Mouse (Mus musculus): ENCODE results near the gene Ulk4. TPM values are rescaled to one million over a fixed set of nuclear protein-coding genes. Genes with fewer than 3 reads are reported as not detected.
A peak's percentile ranks its signal among the peaks of the same experiment; 100 is the strongest.
"Not testable (repeated sequence)": the region's sequence is repeated elsewhere in the genome, so short reads cannot be mapped to it uniquely, and the experiment has no call there.

The Ulk4 gene
- polyA plus RNA-seq, 1 experiment from 2014 or later = 65.6 TPM

DNA sequence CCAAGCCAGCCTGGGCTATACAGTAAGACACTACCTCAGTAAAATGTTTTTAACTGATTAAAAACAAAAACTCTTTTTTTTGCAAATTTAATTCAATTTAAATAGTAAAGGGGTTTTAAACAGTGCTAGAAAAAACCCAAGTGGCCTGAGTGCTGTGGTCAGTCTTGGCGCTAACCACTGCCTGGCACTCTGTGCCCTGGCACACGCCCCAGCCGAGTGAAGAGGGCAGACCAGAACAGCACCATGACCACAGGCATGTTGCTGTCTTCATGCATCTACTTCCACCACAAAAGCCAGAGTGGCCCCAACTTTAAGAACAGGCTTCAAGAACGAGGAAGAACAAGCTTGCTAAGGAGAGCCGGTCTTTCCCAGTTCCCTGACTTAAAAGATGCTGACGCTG, 29.9 kb downstream of the Ulk4 start:
- no peak overlapping the region for H3K9ac ChIP-seq
- WGBS = 85% methylated on average over 6 of the region's 6 CpGs
- no peaks in the 10 kb centered on the region for H3K36me3 ChIP-seq (replicated peaks; ENCODE audit: control insufficient read depth, insufficient read depth)
- ATAC-seq (ENCODE audit: low FRiP score) = no peak
- H3K9me3 ChIP-seq (ENCODE audit: control insufficient read depth, low read length) = no peaks in the 10 kb centered on the region
- no peak overlapping the region for H3K27ac ChIP-seq
- H3K4me2 ChIP-seq (replicated peaks) = no peak overlapping the region
- DNase-seq (ENCODE audit: low spot score) = no peak
- no peaks in the 10 kb centered on the region for H3K4me1 ChIP-seq (replicated peaks; ENCODE audit: control insufficient read depth, insufficient read depth, low read length)
- H3K4me3 ChIP-seq (replicated peaks; ENCODE audit: low read length) = no peak overlapping the region
- H3K27me3 ChIP-seq (ENCODE audit: control insufficient read depth, insufficient read depth, low read length) = no peaks in the 10 kb centered on the region

DNA sequence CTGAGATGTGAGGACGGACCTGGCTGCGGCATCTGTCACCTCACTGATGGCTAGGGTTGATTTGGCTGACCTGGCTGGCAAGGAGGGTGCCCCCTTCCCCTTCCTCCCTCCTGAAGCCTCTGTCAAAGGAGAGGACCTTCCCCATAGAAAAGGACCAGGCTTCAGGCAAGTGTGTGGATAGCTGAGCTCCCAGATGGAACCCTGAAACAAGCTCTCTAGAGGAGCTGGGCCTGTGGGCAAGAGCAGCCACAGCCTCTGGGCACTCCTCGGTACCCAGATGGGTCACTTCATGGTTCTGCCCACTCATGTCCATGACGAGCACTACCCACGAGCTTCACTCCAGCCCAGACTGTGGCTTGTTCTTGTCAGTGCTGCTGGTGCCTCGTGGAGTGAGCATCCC, 34.7 kb downstream of the Ulk4 start:
- Histone ChIP-seq H3K27ac (no peak overlapping the region), H3K4me2 (replicated peaks) (no peak overlapping the region), H3K9me3 (ENCODE audit: control insufficient read depth, low read length) (no peaks in the 10 kb centered on the region), H3K9ac (no peak overlapping the region), H3K36me3 (replicated peaks; ENCODE audit: control insufficient read depth, insufficient read depth) (no peaks in the 10 kb centered on the region), H3K4me3 (replicated peaks; ENCODE audit: low read length) (no peak overlapping the region), H3K27me3 (ENCODE audit: control insufficient read depth, insufficient read depth, low read length) (no peaks in the 10 kb centered on the region), H3K4me1 (replicated peaks; ENCODE audit: control insufficient read depth, insufficient read depth, low read length) (no peaks in the 10 kb centered on the region)
- ATAC-seq (ENCODE audit: low FRiP score) (no peak), DNase-seq (ENCODE audit: low spot score) (no peak)
- WGBS = 95% methylated on average over 6 of the region's 6 CpGs

DNA sequence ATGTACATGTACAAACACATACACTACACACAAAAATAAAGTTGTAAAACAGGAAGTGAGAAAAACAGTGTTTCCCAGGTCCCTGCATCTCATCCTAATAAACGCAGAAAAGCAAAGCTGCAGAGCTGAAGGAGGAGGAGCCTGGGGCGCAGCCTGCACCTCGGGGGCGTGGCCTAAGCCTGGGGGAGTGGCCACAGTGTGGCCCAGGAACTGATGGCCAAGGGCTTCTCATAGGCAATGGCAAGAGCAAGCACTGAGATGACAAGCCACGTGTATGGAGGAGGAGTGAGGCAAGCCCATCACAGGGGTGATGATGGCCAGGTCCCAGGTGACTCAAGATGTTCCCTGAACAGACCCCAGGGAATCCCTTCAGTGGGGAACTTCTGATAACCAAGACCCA, 35.2 kb downstream of the Ulk4 start:
- Histone ChIP-seq H3K9me3 (ENCODE audit: control insufficient read depth, low read length) (no peaks in the 10 kb centered on the region), H3K36me3 (replicated peaks; ENCODE audit: control insufficient read depth, insufficient read depth) (no peaks in the 10 kb centered on the region), H3K4me2 (replicated peaks) (no peak overlapping the region), H3K4me3 (replicated peaks; ENCODE audit: low read length) (no peak overlapping the region), H3K27me3 (ENCODE audit: control insufficient read depth, insufficient read depth, low read length) (no peaks in the 10 kb centered on the region), H3K4me1 (replicated peaks; ENCODE audit: control insufficient read depth, insufficient read depth, low read length) (no peaks in the 10 kb centered on the region), H3K27ac (no peak overlapping the region), H3K9ac (no peak overlapping the region)
- WGBS = 31% methylated on average over 5 of the region's 5 CpGs
- no peak for DNase-seq (ENCODE audit: low spot score)
- no peak for ATAC-seq (ENCODE audit: low FRiP score)

DNA sequence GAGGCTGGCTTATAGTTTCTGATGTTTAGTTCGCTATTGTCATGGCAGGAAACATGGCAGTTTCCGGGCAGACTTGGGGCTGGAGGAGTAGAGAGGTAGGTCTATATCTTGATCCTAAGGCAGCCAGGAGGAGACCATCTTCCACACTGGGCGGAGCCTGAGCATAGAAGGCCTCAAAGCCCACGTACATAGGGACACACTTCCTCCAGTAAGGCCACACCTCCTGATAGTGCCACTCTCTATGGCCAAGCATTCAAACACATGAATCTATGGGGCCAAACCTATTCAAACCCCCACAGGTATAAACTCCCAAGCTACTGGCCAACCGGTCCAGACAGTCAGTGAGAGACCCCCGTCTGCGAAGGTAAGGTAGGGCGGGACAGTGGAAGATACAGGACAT, 35.6 kb downstream of the Ulk4 start:
- no peak overlapping the region for H3K9ac ChIP-seq
- no peaks in the 10 kb centered on the region for H3K4me1 ChIP-seq (replicated peaks; ENCODE audit: control insufficient read depth, insufficient read depth, low read length)
- no peak overlapping the region for H3K4me3 ChIP-seq (replicated peaks; ENCODE audit: low read length)
- no peak for ATAC-seq (ENCODE audit: low FRiP score)
- H3K27me3 ChIP-seq (ENCODE audit: control insufficient read depth, insufficient read depth, low read length) = no peaks in the 10 kb centered on the region
- no peak overlapping the region for H3K4me2 ChIP-seq (replicated peaks)
- no peak for DNase-seq (ENCODE audit: low spot score)
- 89% methylated on average over 8 of the region's 8 CpGs for WGBS
- no peak overlapping the region for H3K27ac ChIP-seq
- H3K36me3 ChIP-seq (replicated peaks; ENCODE audit: control insufficient read depth, insufficient read depth) = no peaks in the 10 kb centered on the region
- no peaks in the 10 kb centered on the region for H3K9me3 ChIP-seq (ENCODE audit: control insufficient read depth, low read length)

DNA sequence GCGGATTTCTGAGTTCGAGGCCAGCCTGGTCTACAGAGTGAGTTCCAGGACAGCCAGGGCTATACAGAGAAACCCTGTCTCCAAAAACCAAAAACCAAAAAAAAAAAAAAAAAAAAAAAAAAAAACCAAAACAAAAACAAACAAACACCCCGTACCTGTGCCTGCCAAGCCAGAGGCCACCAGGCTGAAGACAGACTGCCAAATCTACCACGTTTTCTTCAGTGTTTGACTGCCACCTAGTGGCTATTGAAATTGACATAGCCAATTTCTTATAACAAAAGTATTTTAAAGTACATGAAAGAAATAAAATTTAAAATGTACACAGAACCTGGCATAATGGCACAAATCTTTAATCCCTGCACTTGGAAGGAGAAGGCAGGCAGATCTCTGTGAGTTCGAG, 36.8 kb downstream of the Ulk4 start:
- WGBS = 36% methylated on average over 4 of the region's 5 CpGs
- ATAC-seq (ENCODE audit: low FRiP score) = not testable (repeated sequence)

DNA sequence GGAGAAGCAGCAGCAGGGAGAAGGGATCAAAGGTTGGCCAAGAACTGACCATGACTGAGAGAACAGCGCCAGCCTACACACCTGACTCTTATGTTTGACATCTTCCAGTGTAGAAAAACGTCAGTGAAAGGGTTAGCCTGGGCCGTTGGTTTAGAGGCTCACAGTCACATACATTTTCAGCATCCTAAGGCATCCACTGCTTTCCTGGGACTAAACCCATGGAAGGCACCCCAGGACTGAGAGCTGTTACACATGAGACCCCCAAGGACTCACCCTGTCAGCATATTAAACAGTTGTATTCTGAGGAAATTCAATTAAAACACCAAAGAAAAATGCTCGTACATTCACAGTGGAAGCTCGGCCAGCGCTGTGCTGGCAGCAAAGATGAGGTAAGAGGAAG, 37.4 kb downstream of the Ulk4 start:
- WGBS = 82% methylated on average over 6 of the region's 6 CpGs
- Histone ChIP-seq H3K4me3 (replicated peaks; ENCODE audit: low read length) (no peak overlapping the region), H3K4me2 (replicated peaks) (no peak overlapping the region), H3K9me3 (ENCODE audit: control insufficient read depth, low read length) (no peaks in the 10 kb centered on the region), H3K4me1 (replicated peaks; ENCODE audit: control insufficient read depth, insufficient read depth, low read length) (no peaks in the 10 kb centered on the region), H3K27me3 (ENCODE audit: control insufficient read depth, insufficient read depth, low read length) (no peaks in the 10 kb centered on the region), H3K9ac (no peak overlapping the region), H3K36me3 (replicated peaks; ENCODE audit: control insufficient read depth, insufficient read depth) (no peaks in the 10 kb centered on the region), H3K27ac (no peak overlapping the region)
- no peak for DNase-seq (ENCODE audit: low spot score)
- no peak for ATAC-seq (ENCODE audit: low FRiP score)

More for the DNA sequence above, 36.8 kb downstream of the Ulk4 start:
- not testable (repeated sequence) for H3K9ac ChIP-seq; H3K27me3 ChIP-seq (ENCODE audit: control insufficient read depth, insufficient read depth, low read length); H3K27ac ChIP-seq; H3K4me2 ChIP-seq (replicated peaks); H3K4me1 ChIP-seq (replicated peaks; ENCODE audit: control insufficient read depth, insufficient read depth, low read length); H3K4me3 ChIP-seq (replicated peaks; ENCODE audit: low read length); H3K36me3 ChIP-seq (replicated peaks; ENCODE audit: control insufficient read depth, insufficient read depth); H3K9me3 ChIP-seq (ENCODE audit: control insufficient read depth, low read length)
- peak; percentile 88 for DNase-seq (ENCODE audit: low spot score)

DNA sequence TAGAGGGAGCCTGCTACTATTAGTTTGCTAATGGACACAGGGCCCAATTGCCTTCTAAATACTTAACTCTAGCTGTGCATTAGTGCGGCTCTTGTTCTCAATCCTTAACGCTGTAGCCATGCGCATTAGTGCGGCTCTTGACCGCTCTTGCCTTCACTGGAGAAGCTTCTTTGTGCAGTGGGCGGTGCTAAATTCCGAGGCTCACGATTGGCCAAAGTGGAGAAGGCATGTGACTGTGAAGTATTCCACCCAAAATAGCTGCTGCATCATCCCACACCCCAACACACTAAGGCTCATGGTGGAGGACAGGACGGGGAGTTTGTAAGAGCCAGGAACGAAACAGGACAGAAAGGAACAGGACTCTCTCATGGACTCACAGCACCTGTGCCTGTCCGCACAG, 58.4 kb downstream of the Ulk4 start:
- DNase-seq (ENCODE audit: low spot score) (no peak), ATAC-seq (ENCODE audit: low FRiP score) (no peak)
- no peak overlapping the region for H3K4me2 ChIP-seq (replicated peaks)
- H3K4me3 ChIP-seq (replicated peaks; ENCODE audit: low read length) = no peak overlapping the region
- WGBS = 86% methylated on average over 11 of the region's 11 CpGs
- H3K27me3 ChIP-seq (ENCODE audit: control insufficient read depth, insufficient read depth, low read length) = no peaks in the 10 kb centered on the region
- no peak overlapping the region for H3K9ac ChIP-seq
- H3K36me3 ChIP-seq (replicated peaks; ENCODE audit: control insufficient read depth, insufficient read depth) = no peaks in the 10 kb centered on the region
- no peaks in the 10 kb centered on the region for H3K4me1 ChIP-seq (replicated peaks; ENCODE audit: control insufficient read depth, insufficient read depth, low read length)
- H3K9me3 ChIP-seq (ENCODE audit: control insufficient read depth, low read length) = no peaks in the 10 kb centered on the region
- no peak overlapping the region for H3K27ac ChIP-seq

DNA sequence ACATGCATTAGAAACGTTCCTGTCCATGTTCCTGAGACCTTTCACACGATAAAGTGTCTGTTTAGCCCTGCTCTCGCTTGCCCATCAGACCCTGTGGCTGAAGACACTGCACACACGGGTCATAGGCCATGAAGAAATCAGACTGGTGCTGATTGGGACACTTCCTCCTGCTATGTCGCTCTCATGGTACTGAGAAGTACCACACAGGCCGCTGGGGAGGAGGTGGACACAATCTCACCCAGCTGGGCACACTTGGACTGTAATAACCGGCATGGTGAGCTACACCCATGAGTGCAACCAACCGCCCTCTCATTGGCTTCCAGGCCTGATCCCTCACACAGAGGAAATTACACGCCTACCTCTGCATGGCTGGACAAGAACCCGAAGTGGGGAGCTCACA, 58.8 kb downstream of the Ulk4 start:
- ATAC-seq (ENCODE audit: low FRiP score) (no peak), DNase-seq (ENCODE audit: low spot score) (no peak)
- H3K4me2 ChIP-seq (replicated peaks) = no peak overlapping the region
- H3K9ac ChIP-seq = no peak overlapping the region
- H3K4me1 ChIP-seq (replicated peaks; ENCODE audit: control insufficient read depth, insufficient read depth, low read length) = no peaks in the 10 kb centered on the region
- no peak overlapping the region for H3K27ac ChIP-seq
- no peak overlapping the region for H3K4me3 ChIP-seq (replicated peaks; ENCODE audit: low read length)
- no peaks in the 10 kb centered on the region for H3K36me3 ChIP-seq (replicated peaks; ENCODE audit: control insufficient read depth, insufficient read depth)
- no peaks in the 10 kb centered on the region for H3K27me3 ChIP-seq (ENCODE audit: control insufficient read depth, insufficient read depth, low read length)
- whole genome bisulfite sequencing = 88% methylated on average over 10 of the region's 10 CpGs
- H3K9me3 ChIP-seq (ENCODE audit: control insufficient read depth, low read length) = no peaks in the 10 kb centered on the region

DNA sequence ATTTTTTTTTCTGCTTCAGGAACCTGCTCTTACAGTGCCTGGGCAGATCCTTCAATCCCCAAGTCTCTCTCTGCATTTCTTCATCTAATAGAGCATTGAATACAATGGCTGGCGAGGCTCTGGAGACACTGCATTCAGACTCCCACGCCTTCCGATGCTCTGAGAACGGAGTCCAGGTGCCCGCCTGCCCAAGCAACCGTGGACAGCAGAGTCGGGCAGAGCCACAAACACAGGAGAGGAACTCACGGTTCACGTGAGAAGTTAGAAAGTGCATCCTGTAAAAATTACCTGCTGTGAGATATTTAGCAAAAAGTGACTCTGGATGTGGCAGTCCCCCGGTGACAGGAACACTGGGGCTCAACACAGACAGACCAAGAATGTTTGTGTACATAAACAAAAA, 59.3 kb downstream of the Ulk4 start:
- Histone ChIP-seq H3K9ac (no peak overlapping the region), H3K27me3 (ENCODE audit: control insufficient read depth, insufficient read depth, low read length) (no peaks in the 10 kb centered on the region), H3K4me2 (replicated peaks) (no peak overlapping the region), H3K36me3 (replicated peaks; ENCODE audit: control insufficient read depth, insufficient read depth) (no peaks in the 10 kb centered on the region), H3K9me3 (ENCODE audit: control insufficient read depth, low read length) (no peaks in the 10 kb centered on the region), H3K4me3 (replicated peaks; ENCODE audit: low read length) (no peak overlapping the region), H3K4me1 (replicated peaks; ENCODE audit: control insufficient read depth, insufficient read depth, low read length) (no peaks in the 10 kb centered on the region), H3K27ac (no peak overlapping the region)
- 87% methylated on average over 10 of the region's 10 CpGs for WGBS
- no peak for ATAC-seq (ENCODE audit: low FRiP score)
- no peak for DNase-seq (ENCODE audit: low spot score)

DNA sequence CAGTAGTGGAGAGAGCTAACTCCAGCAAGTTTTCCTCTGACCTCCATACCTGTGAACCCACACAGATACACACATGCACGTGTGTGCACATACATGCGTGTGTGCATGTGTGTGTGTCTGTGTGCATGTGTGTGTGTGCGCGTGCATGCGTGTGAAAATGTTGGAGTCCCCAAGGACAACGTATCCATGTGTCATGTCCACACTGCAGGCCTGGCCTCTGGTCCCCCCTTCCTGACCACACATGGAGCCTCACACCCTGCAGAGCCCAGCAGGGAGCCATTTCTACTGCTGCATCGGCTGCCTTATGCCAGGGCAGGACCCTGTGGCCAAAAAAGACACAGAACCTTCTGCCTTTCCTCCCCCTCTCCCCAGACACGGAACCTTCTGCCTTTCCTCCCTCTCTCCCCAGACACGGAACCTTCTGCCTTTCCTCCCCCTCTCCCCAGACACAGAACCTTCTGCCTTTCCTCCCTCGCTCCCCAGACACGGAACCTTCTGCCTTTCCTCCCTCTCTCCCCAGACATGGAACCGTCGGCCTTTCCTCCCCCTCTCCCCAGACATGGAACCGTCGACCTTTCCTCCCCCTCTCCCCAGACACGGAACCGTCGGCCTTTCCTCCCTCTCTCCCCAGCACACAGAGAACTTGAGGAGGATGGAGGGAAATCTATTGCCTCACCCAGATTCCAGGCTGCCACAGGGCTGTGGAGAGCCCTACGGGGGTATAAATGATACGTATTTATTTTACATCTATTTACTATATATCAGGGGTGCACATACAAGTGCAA, 60.3 kb downstream of the Ulk4 start:
- ATAC-seq (ENCODE audit: low FRiP score) = no peak
- H3K4me1 ChIP-seq (replicated peaks; ENCODE audit: control insufficient read depth, insufficient read depth, low read length) = no peaks in the 10 kb centered on the region
- WGBS = 72% methylated on average over 19 of the region's 20 CpGs

More for the DNA sequence above, 60.3 kb downstream of the Ulk4 start:
- Histone ChIP-seq H3K9me3 (ENCODE audit: control insufficient read depth, low read length) (no peaks in the 10 kb centered on the region), H3K27ac (no peak overlapping the region), H3K27me3 (ENCODE audit: control insufficient read depth, insufficient read depth, low read length) (no peaks in the 10 kb centered on the region), H3K36me3 (replicated peaks; ENCODE audit: control insufficient read depth, insufficient read depth) (no peaks in the 10 kb centered on the region), H3K4me2 (replicated peaks) (no peak overlapping the region), H3K4me3 (replicated peaks; ENCODE audit: low read length) (no peak overlapping the region), H3K9ac (no peak overlapping the region)
- no peak for DNase-seq (ENCODE audit: low spot score)

All from hindbrain, embryonic 14.5 days (tissue).